Mouse (Mus musculus): ENCODE measurements around the gene Nfam1.
A peak's percentile ranks its signal among the peaks of the same experiment; 100 is the strongest.
"Not testable (repeated sequence)": the region's sequence is repeated elsewhere in the genome, so short reads cannot be mapped to it uniquely, and the experiment has no call there.

Nfam1 gene

DNA sequence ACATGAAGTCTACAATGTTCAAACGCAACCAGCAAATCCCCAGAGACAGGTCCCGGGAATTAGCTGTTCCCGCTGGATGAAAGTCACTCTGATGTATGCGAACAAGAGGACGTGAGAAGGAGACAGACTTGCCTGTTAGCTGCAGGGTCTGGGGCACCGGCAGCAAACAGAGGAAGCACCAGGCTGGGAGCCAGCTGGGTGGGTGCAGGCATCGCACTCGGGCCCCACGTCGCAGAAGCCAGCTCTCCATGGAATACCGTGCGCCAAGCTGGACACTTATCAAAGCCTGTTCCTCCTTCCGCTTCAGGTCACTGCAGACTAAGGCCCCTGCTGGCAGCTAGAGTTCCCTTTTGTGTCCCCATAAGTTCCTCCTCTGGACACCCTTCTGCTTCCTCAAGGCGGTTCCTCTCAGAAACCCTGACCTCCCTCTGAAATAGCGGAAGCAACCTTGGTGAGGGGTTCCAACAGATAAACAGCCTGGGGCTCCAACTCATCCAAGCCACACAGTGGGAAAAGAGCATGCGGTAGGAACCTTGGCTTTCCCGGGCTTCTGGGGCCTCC is at the start of gene Nfam1:
Nfam1 (minus strand) TSS at position 326 of the 561 bp plus-strand sequence.
- DNase-seq (ENCODE audit: low spot score), result no peak

DNA sequence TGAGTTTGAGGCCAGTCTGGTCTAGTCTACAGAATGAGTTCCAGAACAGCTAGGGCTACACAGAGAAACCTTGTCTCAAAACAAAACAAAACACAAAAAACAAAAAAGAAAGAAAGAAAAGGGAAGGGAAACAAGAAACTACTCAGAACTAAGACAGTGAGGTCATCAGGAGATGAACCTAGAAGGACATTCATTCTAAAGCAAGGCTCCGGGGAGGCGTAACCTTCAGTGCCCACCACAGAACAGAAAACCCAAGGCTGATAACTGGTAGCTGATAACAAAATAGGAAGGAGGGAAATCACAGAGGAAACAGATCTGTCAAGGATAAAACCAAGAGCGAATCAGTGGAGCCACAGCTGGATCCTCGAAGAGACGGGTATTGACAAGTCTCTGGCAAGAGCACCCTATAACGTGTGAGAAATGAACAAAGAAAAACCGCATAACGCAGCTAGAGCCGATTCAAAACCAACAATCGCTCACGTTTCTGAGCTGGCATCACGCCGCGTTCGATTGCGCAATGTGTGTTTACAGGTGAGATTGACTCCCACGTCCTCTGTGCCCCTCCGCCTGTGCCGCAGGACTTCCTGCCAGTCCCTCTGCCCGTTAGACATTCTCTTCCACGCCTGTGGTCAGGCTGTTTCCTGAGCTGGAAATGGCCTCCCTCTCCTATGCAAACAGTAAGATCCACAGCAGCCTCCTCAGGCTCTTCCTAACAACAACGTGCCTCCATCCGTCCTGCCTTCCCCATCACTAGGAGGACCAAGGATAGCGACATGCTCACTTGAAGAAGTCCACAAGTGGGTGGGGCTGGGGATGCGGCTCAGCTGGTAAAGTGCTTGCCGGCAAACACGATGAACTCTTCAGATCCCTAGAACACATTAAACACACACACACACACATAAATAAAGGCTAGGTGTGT is 42.8 kb upstream of the Nfam1 start:
- DNase-seq (ENCODE audit: low spot score), result peak; percentile 60

DNA sequence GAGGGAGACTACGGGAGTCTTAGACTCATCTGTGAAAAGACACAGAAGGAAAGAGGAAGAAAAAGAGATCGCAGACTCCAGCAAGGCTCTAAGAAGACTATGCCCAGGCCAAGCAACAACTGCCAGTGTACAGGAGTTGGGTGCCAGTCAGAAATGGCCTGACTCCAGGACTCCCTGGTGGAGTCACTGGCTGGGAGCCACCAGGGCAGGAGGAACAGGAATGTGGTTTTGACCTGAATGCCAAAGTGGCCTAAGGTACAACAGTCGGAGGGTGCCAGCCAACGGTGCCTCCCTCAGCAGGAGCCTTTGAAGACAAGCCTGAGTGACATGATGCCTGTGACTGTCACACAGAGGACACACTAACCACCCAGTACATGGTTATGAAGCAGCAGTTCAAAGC is 41.1 kb upstream of the Nfam1 start:
- DNase-seq (ENCODE audit: low spot score), result peak; percentile 22

DNA sequence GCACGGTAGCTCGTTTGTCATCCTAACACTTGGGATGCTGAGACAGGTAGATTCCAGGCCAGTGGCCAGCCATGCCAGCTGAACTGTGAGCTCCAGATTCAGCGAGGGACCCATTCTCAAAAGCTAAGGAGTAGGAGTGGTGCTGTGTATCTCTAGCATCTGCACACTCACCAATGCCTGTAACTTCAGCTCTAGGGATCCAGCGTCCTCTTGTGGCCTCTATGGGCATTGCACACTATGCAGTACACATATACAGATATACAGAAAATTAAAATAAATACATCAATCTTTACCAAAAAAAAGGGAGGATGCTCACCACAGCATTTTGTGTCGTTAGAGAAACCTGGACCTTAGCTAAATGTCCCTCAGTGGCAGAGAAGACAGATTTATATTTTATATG is 38.6 kb upstream of the Nfam1 start:
- no peak for DNase-seq (ENCODE audit: low spot score)

DNA sequence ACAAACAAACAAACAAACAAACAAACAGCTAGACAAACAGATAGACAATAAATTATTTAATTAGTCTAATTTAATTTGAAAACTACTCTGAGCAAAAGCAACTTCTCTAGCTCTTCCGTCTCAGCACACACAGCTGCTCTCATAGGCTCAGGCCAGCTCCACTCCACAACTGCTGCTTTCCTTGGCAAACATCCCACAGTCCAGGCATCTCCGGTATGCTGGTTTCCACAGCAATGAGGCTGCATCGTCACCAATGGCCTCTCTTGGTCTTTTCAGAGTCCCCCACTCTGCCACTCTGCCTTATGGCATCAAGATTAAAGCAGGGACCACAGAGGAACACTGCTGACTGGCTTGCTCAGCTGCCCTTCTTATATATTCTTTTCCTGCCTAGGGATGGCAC is 37.8 kb upstream of the Nfam1 start:
- DNase-seq (ENCODE audit: low spot score), result no peak

DNA sequence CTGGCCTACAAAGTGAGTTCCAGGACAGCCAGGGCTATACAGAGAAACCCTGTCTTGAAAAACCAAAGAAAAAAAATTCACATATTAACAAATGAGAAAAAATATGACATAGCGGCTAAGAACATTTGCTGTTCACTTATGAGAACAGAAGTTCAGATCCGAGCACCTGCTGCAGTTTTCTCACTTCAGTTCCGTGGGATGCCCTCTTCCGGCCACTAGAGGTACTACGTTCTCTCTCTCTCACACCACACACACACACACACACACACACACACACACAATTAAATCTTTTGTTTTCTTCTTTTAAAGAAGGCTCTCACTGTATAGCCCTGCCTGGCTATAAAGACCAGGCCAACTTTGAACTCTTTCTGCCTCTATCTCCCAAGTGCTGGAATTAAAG is 35.2 kb upstream of the Nfam1 start:
- DNase-seq (ENCODE audit: low spot score), result no peak

DNA sequence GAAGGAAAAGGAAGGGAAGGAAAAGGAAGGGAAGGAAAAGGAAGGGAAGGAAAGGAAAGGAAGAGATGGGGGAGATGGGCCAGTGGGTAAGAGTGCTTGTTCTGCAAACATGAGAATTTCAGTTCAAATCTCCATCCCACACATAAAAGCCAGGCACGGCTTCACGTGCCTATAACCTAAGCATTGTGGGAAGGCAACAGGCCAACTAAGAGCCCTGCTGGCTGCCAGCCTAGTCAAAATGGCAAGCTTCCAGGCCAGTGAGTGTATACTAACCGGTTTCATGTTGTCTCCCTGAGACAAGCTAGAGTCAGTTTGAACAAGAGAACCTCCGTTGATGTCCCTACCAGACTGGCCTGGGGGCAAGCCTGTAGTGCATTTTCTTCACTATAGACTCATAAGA is 32.4 kb upstream of the Nfam1 start:
- DNase-seq (ENCODE audit: low spot score), result peak; percentile 71

DNA sequence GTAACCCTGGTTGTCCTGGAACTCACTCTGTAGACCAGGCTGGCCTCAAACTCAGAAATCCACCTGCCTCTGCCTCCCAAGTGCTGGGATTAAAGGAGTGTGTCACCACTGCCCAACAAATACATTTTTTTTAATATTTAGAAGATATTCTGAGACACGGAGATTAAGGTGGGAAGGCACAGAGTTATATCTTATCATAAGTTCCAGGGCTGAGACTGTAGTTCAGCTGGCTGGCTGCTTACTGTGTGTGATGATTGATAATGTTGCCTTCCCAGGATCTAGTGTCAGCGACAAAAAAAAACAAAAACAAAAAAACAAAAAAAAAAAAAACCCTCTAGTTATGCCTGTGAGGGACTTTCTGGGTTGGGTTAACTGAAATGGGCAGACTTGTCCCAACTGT is 29.5 kb upstream of the Nfam1 start:
- DNase-seq (ENCODE audit: low spot score), result not testable (repeated sequence)

DNA sequence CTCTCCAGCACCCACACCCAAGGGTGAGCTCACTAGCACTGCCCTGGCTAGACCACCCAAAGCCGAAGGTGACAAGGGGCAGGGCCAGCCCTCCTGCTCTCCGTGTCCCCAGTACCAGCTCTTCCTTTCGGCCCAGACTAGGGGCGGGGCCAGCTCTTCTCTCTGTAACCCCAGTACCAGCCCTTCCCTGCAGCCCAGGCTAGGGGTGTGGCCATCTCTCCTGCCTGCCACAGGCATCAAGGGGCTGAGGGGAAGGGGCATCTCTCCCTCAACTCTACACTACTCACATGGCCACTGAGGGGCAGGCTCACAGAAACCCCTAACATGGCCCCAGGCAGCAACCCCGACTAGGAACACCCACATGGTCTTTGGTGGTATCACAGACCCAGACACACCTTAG is 28.6 kb upstream of the Nfam1 start:
- DNase-seq (ENCODE audit: low spot score), result no peak

DNA sequence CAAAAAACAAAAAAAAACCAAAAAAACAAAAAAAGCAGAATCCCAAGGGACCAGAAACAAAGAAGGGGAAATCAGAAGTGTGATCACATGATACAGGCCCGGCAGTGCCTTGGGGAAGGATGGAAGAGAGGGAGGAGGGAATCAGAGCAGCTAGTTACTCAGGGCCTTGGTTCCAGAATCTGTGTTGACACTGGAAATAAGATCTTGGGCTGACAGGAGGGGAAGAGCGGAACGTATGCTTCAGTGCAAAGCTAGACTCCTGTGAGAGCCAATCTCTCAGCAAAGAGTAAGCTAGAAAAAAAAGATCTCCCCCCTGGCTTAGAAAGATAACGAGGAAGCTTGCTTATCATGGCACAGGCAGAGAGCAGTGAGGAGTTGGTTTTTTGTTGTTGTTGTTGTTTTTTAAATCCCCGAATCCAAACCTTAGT is 26.1 kb upstream of the Nfam1 start:
- DNase-seq (ENCODE audit: low spot score), result no peak

DNA sequence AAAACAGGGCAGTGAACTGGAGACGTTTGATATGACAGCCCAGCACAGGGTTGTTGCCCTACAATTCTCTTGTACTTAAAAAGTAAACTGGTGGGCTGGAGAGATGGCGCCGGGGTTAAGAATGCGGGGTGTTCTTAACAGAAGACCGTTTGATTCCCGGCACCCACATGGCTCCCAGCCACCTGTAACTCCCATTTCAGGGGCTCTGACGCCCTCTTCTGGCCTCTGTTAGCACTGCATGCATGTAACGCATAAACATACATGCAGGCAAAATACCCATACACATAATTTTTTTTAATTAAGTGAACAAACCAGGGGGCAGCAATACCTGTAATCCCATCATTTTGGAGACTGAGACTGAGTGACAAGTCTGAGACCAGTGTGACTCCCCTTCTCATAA is 24.4 kb upstream of the Nfam1 start:
- DNase-seq (ENCODE audit: low spot score), result no peak

DNA sequence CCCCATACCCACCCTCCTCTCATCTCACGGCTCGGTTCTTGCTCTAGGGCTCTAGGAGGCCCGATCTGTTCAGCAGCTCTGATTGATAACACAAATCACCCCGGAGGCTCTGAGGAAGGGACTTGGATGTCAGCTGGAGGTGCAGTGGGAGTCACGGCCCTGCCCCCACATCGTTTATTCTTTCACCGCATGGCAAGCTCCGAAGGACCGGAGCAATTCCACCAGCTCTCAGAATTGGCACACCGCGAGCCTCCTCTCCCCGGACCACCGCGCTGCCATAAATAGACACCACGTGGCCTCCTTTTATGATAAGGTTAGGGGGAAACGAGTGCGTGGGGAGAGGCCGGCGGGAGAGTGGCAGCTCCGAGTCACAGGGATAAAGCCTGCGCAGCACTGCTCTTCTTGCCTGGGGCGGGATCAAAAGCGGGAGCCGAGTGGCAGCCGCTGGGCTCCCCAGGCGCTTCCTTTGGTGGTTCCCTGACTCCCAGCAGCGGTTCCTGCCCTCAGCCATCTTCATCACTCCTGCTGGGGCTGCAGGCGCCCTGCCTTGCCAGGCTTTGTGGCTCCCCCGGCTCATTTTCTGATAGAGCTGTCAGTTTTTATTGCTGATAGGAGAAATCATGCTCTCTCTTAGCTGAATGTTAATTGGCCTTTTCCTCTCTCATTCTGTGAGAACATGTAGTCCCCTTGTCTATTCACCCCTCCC is 23.4 kb upstream of the Nfam1 start:
- no peak for DNase-seq (ENCODE audit: low spot score)

DNA sequence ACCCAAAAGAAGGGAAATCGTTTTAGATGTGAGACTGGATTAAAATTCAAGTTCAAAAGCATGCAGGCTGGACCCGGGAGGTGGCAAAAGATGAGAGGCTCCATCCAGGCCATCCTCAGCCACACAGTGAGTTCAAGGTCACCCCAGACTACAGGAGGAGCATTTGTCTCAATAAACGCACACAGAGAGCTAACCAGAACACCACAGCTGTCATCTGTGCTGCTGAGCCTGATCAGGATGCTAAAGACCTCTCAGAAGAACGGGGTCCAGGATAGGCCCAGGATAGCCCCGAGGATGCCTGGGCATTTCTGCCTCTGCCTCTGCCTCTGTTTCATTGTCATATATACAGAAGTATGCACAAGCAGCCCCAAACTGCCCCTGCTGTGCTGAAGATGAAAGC is 22.5 kb upstream of the Nfam1 start:
- DNase-seq (ENCODE audit: low spot score), result no peak

DNA sequence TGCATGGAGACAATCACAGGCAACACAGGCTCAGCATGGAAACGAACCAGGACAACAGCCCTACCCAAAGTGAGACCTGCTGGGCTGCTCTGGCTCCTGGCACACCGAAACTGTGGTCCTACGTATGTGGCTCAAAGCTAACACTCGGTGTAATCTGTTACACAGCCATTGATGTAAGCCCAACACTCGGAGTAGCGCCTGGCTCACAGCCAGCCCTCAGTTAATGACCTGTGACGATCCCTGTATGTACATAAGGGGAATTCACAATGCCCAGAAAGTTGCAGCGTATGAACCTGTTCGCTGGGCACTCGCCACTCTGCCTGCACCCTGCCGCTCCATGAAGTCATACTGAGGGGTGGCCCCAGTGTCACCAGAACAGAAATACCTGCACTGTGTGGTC is 20.2 kb upstream of the Nfam1 start:
- no peak for DNase-seq (ENCODE audit: low spot score)

DNA sequence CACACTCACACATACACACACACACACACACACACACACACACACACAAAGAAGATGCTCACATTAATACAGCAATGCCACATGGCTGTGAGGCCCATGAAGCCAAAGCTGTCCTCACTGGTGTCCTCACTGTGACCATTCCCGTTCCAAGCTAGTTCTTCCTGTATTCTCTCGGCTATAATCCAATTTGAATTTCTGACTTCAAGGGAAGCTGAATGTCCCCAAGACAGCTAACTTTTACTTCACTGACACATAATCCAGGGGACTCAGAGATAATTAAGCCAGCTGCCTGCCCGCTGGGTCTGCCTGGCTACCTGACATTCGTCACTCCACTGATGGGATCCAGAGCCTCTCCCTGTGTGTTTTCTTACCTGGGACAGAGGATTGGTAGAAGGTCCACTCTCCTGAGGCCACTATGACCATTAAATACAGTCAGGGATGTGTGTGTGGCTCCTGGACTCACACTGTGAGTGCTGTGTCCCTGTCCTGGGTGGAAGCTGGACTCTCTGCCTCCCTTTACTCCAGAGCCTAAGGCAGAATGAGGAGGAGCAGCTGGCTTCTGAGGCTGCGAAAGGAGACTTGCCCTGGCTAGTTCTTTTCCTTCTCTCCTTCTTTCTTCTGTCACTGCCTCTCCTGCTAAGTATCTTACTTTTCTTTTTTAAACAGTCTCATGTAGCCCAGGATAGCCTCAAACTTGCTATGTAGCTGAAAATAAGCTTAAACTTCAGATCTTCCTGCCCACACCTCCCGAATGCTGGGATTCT is 19.4 kb upstream of the Nfam1 start:
- DNase-seq (ENCODE audit: low spot score), result no peak

DNA sequence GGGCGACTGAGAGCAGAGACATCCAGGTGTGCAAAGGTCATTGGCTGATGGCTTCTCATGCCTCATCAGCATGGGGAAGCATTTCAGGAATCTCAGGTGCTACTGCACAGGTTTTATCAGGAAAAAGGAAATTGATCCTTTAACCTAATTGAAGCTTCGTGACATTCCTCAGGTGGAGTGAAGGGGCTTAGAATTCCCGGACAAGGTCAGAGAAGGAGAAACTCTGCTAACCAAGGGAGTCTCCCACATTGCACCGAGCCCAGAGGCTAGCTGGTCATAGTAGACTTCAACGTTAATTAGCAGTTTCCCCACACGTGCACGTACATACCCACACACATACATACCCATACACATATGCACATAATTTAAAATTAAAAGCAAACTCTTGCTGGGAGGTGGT is 13.6 kb upstream of the Nfam1 start:
- DNase-seq (ENCODE audit: low spot score), result no peak

DNA sequence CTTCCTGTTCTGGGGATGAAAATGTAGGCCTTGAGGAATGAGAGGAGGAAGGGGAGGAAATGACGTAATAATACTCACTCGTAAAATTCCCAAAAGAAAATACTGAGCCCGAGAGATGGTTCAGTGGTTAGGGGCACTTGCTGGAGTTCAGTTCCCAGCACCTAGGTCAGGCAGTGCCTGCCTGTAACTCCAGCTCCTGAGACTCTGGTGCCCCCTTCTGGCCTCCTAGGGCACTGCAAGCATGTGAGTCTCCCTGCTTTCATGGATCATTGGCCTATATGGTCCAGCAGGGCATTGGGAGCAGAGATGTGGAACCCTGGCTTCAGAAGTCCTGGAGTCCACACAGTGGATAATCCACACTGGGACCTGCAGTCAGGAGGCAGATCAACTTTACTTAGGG is 13.2 kb upstream of the Nfam1 start:
- DNase-seq (ENCODE audit: low spot score), result no peak

DNA sequence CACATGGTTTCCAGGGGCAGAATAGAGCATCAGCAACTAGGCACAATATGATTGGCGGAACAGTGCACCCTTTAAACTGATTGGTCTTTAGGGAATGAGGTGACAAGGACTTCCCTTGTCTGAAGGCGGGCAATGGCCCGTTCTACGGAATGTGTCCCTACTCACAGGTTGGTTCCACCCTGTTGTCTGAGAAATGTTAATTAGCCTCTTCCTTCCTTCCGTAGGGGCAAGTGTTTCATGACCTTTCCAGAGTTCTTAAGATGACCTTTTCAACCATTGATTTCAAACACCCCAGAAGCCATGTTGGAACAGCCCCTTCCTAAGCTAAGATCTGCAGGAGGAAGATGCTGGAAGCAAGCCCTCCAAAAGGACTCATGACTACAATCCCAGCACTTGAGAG is 12.5 kb upstream of the Nfam1 start:
- not testable (repeated sequence) for DNase-seq (ENCODE audit: low spot score)

DNA sequence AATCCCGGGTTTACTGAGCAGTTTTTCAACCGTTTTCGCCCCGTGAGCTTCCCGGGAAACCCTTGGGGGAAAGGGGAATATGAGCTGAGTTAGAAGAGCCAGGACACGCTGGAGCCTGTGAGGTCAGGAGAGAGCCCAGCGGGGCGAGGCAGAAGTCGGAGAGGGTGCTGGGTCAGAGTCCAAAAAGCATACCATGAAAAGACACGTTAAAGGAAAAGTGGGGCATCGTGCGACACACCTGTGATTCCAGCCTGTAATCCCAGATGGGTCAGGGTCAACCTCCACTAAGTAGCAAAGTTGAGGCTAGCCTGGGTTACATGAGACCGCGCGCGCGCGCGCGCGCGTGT is 10.2 kb upstream of the Nfam1 start:
- no peak for DNase-seq (ENCODE audit: low spot score)

DNA sequence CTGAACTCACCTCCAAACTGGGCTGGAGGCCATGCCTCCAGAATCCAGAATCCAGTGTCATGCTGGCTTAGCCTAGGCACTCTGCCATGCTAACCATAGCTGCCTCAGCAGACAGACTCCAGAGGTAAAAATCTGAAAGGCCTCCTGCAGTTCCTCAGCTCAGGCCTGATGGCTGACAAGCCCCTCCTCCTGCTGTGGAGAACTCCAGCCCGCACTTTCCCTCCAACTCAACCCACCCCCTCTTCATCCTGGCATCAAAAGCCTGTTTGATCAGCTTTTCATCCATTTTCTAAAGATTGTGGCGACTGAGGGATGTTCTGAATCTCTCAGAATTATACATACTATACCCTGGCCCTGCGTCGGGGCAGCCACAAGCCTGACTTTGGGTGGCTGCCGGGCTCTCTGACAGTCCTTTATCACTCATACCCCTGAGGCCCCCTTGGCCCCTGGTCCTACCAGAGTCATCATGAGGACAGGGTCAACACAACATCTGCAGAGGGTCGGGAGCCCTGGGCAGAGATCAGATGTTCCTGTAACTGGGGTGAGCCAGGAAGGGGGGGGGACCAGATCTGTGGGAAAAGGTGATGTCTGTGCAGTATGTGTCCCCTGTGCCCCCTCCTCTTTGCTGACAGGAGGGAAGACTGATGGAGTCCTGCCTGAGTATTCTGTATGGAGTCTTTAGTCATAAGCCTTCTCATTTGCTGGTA is 9.7 kb upstream of the Nfam1 start:
- DNase-seq (ENCODE audit: low spot score), result no peak

DNA sequence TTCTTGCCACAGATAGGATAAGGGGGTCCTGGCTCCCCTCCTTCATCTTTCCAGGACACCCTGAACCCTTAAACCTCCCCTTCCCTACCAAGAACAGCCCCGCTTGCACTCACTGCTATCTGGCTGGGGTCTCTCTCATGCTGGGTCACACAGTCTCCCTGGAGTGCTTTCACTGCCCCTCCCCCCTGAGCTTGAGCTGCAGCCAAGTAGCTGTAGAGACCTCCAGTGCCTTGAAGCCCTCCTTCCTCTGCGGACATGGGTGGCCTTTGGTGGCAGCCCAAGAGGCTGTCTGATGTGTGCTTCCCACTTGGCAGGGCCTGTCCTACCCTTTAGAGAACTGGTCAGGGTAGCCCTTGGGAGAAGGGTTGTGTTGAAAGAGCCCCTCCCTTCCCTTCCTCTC is 7.0 kb upstream of the Nfam1 start:
- no peak for DNase-seq (ENCODE audit: low spot score)

DNA sequence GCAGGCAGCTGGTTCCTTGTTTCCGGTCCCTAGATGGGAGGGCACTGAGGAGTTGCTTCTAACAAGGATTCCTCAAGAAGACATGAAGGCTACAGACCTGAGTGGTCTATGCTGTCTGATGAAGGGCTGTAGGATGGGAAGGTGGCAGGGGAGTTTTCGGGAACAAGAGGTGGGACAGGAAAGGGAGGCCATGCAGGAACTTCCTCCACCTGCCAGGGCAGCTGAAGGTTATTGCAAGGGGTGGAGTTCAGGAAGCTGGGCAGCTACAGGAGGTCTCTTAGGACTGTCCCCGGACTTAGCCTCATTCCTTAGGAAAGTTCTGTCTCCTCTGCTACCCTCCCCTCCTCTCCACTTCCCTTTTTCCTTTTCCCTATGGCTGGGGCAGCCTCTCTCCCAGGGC is 5.7 kb upstream of the Nfam1 start:
- DNase-seq (ENCODE audit: low spot score), result no peak
